Mouse (Mus musculus): ENCODE results near the gene Pex6. TPM values are rescaled to one million over a fixed set of nuclear protein-coding genes. Genes with fewer than 3 reads are reported as not detected.

Gene Pex6
- total RNA-seq (2014; fragmentation: Nextera tagmentation) (19.8 and 22.1 TPM in 2 replicates), total RNA-seq (2017) (14.3 and 17.3 TPM in 2 replicates), polyA plus RNA-seq (2012) (52.6 and 56.0 TPM in 2 replicates)

- TF ChIP-seq GATA2 (IDR thresholded peaks at IDR 0.05; ENCODE audit: borderline replicate concordance, low read depth, low read length) (no peak), TAL1 (conservative IDR thresholded peaks at IDR 0.05; ENCODE audit: low read depth, low read length) (no peak), POLR2AphosphoS5 (IDR thresholded peaks at IDR 0.05; ENCODE audit: insufficient replicate concordance, low read depth, low read length) (no peak), GATA1 (IDR thresholded peaks at IDR 0.05; ENCODE audit: borderline replicate concordance, low read length) (no peak), CTCF (IDR thresholded peaks at IDR 0.05; ENCODE audit: low read depth, low read length) (no peak)
- ATAC-seq (ENCODE audit: extremely low read depth, insufficient number of reproducible peaks, low FRiP score, poor library complexity, severe bottlenecking) (peak; percentile 86), DNase-seq (ENCODE audit: low spot score) (peak; percentile 95)
Measured at GRCm38 (mm10) chr17:46710959-46711597, at the start of gene Pex6. Pex6 (plus strand) TSS chr17:46711463.

GRCm38 (mm10) chr17:46661981-46662380, 49.3 kb upstream of the Pex6 start:
- DNase-seq (ENCODE audit: low spot score), result no peak
- peaks cover 98% of the 10 kb centered on the region for H3K36me3 ChIP-seq (replicated peaks)

More at GRCm38 (mm10) chr17:46710959-46711597, at the start of gene Pex6:
- peak within 1 kb of the TSS; percentile 96 for H3K4me3 ChIP-seq (ENCODE audit: low read depth, low read length)
- H3K36me3 ChIP-seq (replicated peaks), result peaks cover 29% of the 10 kb centered on the region
- peaks cover 2% of the 10 kb centered on the region; the same call in 1 of the 2 replicates for H3K27me3 ChIP-seq (ENCODE audit: insufficient read depth, low read length)
- peaks cover 43% of the 10 kb centered on the region for H3K4me1 ChIP-seq (ENCODE audit: insufficient read depth, low read depth, low read length)
- 0 out of 2 replicates have a peak, but pooled peaks cover 1% of the 10 kb centered on the region for H3K9me3 ChIP-seq (replicated peaks)

GRCm38 (mm10) chr17:46662730-46663129, 48.5 kb upstream of the Pex6 start:
- DNase-seq (ENCODE audit: low spot score) (no peak), ATAC-seq (ENCODE audit: extremely low read depth, insufficient number of reproducible peaks, low FRiP score, poor library complexity, severe bottlenecking) (no peak)
- H3K9me3 ChIP-seq (replicated peaks), result no peaks in the 10 kb centered on the region
- H3K36me3 ChIP-seq (replicated peaks), result peaks cover 96% of the 10 kb centered on the region
- peaks cover 3% of the 10 kb centered on the region; the same call in 1 of the 2 replicates for H3K4me1 ChIP-seq (ENCODE audit: insufficient read depth, low read depth, low read length)
- no peaks in the 10 kb centered on the region for H3K27me3 ChIP-seq (ENCODE audit: insufficient read depth, low read length)
- TF ChIP-seq TAL1 (conservative IDR thresholded peaks at IDR 0.05; ENCODE audit: low read depth, low read length), result no peak
- no peak for TF ChIP-seq GATA1 (IDR thresholded peaks at IDR 0.05; ENCODE audit: borderline replicate concordance, low read length)
- TF ChIP-seq GATA2 (IDR thresholded peaks at IDR 0.05; ENCODE audit: borderline replicate concordance, low read depth, low read length), result no peak
- TF ChIP-seq CTCF (IDR thresholded peaks at IDR 0.05; ENCODE audit: low read depth, low read length), result no peak
- no peak for TF ChIP-seq POLR2AphosphoS5 (IDR thresholded peaks at IDR 0.05; ENCODE audit: insufficient replicate concordance, low read depth, low read length)
- no peak overlapping the region for H3K4me3 ChIP-seq (ENCODE audit: low read depth, low read length)

More at GRCm38 (mm10) chr17:46661981-46662380, 49.3 kb upstream of the Pex6 start:
- H3K9me3 ChIP-seq (replicated peaks), result no peaks in the 10 kb centered on the region
- peaks cover 2% of the 10 kb centered on the region; the same call in 1 of the 2 replicates for H3K4me1 ChIP-seq (ENCODE audit: insufficient read depth, low read depth, low read length)
- no peaks in the 10 kb centered on the region for H3K27me3 ChIP-seq (ENCODE audit: insufficient read depth, low read length)
- TF ChIP-seq TAL1 (conservative IDR thresholded peaks at IDR 0.05; ENCODE audit: low read depth, low read length), result no peak
- TF ChIP-seq GATA1 (IDR thresholded peaks at IDR 0.05; ENCODE audit: borderline replicate concordance, low read length), result no peak
- TF ChIP-seq CTCF (IDR thresholded peaks at IDR 0.05; ENCODE audit: low read depth, low read length), result no peak
- no peak for TF ChIP-seq GATA2 (IDR thresholded peaks at IDR 0.05; ENCODE audit: borderline replicate concordance, low read depth, low read length)
- TF ChIP-seq POLR2AphosphoS5 (IDR thresholded peaks at IDR 0.05; ENCODE audit: insufficient replicate concordance, low read depth, low read length), result no peak
- no peak overlapping the region for H3K4me3 ChIP-seq (ENCODE audit: low read depth, low read length)
- ATAC-seq (ENCODE audit: extremely low read depth, insufficient number of reproducible peaks, low FRiP score, poor library complexity, severe bottlenecking), result no peak

GRCm38 (mm10) chr17:46667712-46668111, 43.6 kb upstream of the Pex6 start:
- DNase-seq (ENCODE audit: low spot score) (no peak), ATAC-seq (ENCODE audit: extremely low read depth, insufficient number of reproducible peaks, low FRiP score, poor library complexity, severe bottlenecking) (no peak)
- Histone ChIP-seq H3K4me1 (ENCODE audit: insufficient read depth, low read depth, low read length) (peaks cover 22% of the 10 kb centered on the region), H3K9me3 (replicated peaks) (no peaks in the 10 kb centered on the region), H3K36me3 (replicated peaks) (peaks cover 95% of the 10 kb centered on the region), H3K27me3 (ENCODE audit: insufficient read depth, low read length) (no peaks in the 10 kb centered on the region), H3K4me3 (ENCODE audit: low read depth, low read length) (0 out of 2 replicates have a peak overlapping the region, but pooled peaks have one; percentile 15)
- TF ChIP-seq TAL1 (conservative IDR thresholded peaks at IDR 0.05; ENCODE audit: low read depth, low read length), result no peak
- no peak for TF ChIP-seq POLR2AphosphoS5 (IDR thresholded peaks at IDR 0.05; ENCODE audit: insufficient replicate concordance, low read depth, low read length)

GRCm38 (mm10) chr17:46669911-46670310, 41.4 kb upstream of the Pex6 start:
- no peak overlapping the region for H3K4me3 ChIP-seq (ENCODE audit: low read depth, low read length)
- DNase-seq (ENCODE audit: low spot score), result no peak
- H3K9me3 ChIP-seq (replicated peaks), result no peaks in the 10 kb centered on the region
- peaks cover 84% of the 10 kb centered on the region for H3K36me3 ChIP-seq (replicated peaks)
- ATAC-seq (ENCODE audit: extremely low read depth, insufficient number of reproducible peaks, low FRiP score, poor library complexity, severe bottlenecking), result no peak
- peaks cover 37% of the 10 kb centered on the region for H3K4me1 ChIP-seq (ENCODE audit: insufficient read depth, low read depth, low read length)
- no peaks in the 10 kb centered on the region for H3K27me3 ChIP-seq (ENCODE audit: insufficient read depth, low read length)
- TF ChIP-seq TAL1 (conservative IDR thresholded peaks at IDR 0.05; ENCODE audit: low read depth, low read length) (no peak), CTCF (IDR thresholded peaks at IDR 0.05; ENCODE audit: low read depth, low read length) (no peak), GATA1 (IDR thresholded peaks at IDR 0.05; ENCODE audit: borderline replicate concordance, low read length) (no peak), POLR2AphosphoS5 (IDR thresholded peaks at IDR 0.05; ENCODE audit: insufficient replicate concordance, low read depth, low read length) (no peak), GATA2 (IDR thresholded peaks at IDR 0.05; ENCODE audit: borderline replicate concordance, low read depth, low read length) (no peak)

GRCm38 (mm10) chr17:46673850-46674529, 37.3 kb upstream of the Pex6 start, which contains the start of gene Rrp36:
Rrp36 (minus strand) TSS chr17:46674352.
- H3K9me3 ChIP-seq (replicated peaks), result no peaks in the 10 kb centered on the region
- H3K4me3 ChIP-seq (ENCODE audit: low read depth, low read length), result peak within 1 kb of the TSS; percentile 77
- TF ChIP-seq CTCF (IDR thresholded peaks at IDR 0.05; ENCODE audit: low read depth, low read length) (no peak), POLR2AphosphoS5 (IDR thresholded peaks at IDR 0.05; ENCODE audit: insufficient replicate concordance, low read depth, low read length) (no peak), GATA2 (IDR thresholded peaks at IDR 0.05; ENCODE audit: borderline replicate concordance, low read depth, low read length) (no peak), TAL1 (conservative IDR thresholded peaks at IDR 0.05; ENCODE audit: low read depth, low read length) (no peak), GATA1 (IDR thresholded peaks at IDR 0.05; ENCODE audit: borderline replicate concordance, low read length) (no peak)
- H3K4me1 ChIP-seq (ENCODE audit: insufficient read depth, low read depth, low read length), result peaks cover 58% of the 10 kb centered on the region
- H3K36me3 ChIP-seq (replicated peaks), result peaks cover 88% of the 10 kb centered on the region
- ATAC-seq (ENCODE audit: extremely low read depth, insufficient number of reproducible peaks, low FRiP score, poor library complexity, severe bottlenecking) (peak; percentile 95), DNase-seq (ENCODE audit: low spot score) (peak; percentile 96)
- no peaks in the 10 kb centered on the region for H3K27me3 ChIP-seq (ENCODE audit: insufficient read depth, low read length)

All from G1E (cell line).